Mouse (Mus musculus) heart, embryonic 14.5 days (tissue): Measurements from ENCODE around the gene Dvl2. TPM values are rescaled to one million over a fixed set of nuclear protein-coding genes. Genes with fewer than 3 reads are reported as not detected.

Experiments
- ATAC-seq: fragments of 200-750 bp; cut with Nextera tagmentation; 2 replicates; pipeline ENCODE4 v1.8.0; 2017; ENCODE audit warnings: low read depth, moderate TSS enrichment; ENCODE audit not compliant: insufficient number of reproducible peaks, insufficient read depth, low FRiP score
- H3K27ac ChIP-seq, 2 experiments: fragments of 200-500 bp in 1 of 2; fragments of 300-500 bp in 1 of 2; sonication (generic) in 1 of 2; replicated peaks in 1 of 2; 2 replicates each; pipeline ENCODE4 v1.5.1; 2012 to 2014; ENCODE audit warnings: low read depth in 2 of 2, low read length in 2 of 2, control low read depth in 1 of 2, mild to moderate bottlenecking in 1 of 2, mixed read lengths in 1 of 2; ENCODE audit not compliant: control insufficient read depth in 1 of 2, insufficient read depth in 1 of 2
- H3K27me3 ChIP-seq: fragments of 300-500 bp; sonication (generic); 2 replicates; pipeline ENCODE4 v1.6.1; 2014; ENCODE audit warnings: mild to moderate bottlenecking, low read length, control low read depth; ENCODE audit not compliant: control insufficient read depth, insufficient read depth
- H3K36me3 ChIP-seq: fragments of 300-500 bp; sonication (generic); 2 replicates; pipeline ENCODE4 v1.6.1; 2014; ENCODE audit warnings: mild to moderate bottlenecking, control low read depth, low read length, mixed read lengths; ENCODE audit not compliant: control insufficient read depth, insufficient read depth
- H3K4me1 ChIP-seq, 2 experiments: fragments of 200-500 bp in 1 of 2; fragments of 300-500 bp in 1 of 2; sonication (generic) in 1 of 2; 2 replicates each; pipeline ENCODE4 v1.6.1; 2012 to 2014; ENCODE audit warnings: low read length in 2 of 2, control low read depth in 1 of 2, mixed read lengths in 1 of 2; ENCODE audit not compliant: control insufficient read depth in 2 of 2, insufficient read depth in 2 of 2
- H3K4me2 ChIP-seq: fragments of 300-500 bp; sonication (generic); 2 replicates; pipeline ENCODE4 v1.6.1; 2014; ENCODE audit warnings: mild to moderate bottlenecking, low read length
- H3K4me3 ChIP-seq, 2 experiments: fragments of 200-500 bp in 1 of 2; fragments of 300-500 bp in 1 of 2; sonication (generic) in 1 of 2; 2 replicates each; pipeline ENCODE4 v1.5.1; 2012 to 2014; ENCODE audit warnings: low read length in 2 of 2, mild to moderate bottlenecking in 2 of 2, control low read depth in 1 of 2, low read depth in 1 of 2, moderate library complexity in 1 of 2; ENCODE audit not compliant: control insufficient read depth in 1 of 2, insufficient read depth in 1 of 2
- H3K9ac ChIP-seq: fragments of 300-500 bp; sonication (generic); 2 replicates; pipeline ENCODE4 v1.6.1; 2014; ENCODE audit warnings: mild to moderate bottlenecking, low read length
- H3K9me3 ChIP-seq: fragments of 300-500 bp; sonication (generic); 2 replicates; pipeline ENCODE4 v1.6.1; 2016; ENCODE audit warnings: low read length, control low read depth; ENCODE audit not compliant: control insufficient read depth
- WGBS: fragments of 180-500 bp; shearing (Covaris S2); extraction: QIAGEN DNeasy Blood & Tissue Kit; methylation state at CpG from one replicate; pipeline ENCODE4 v1.1.7; 2014; 5-methylcytosine and 5-hydroxymethylcytosine counted together
- polyA plus RNA-seq: library from polyadenylated mRNA; unstranded; fragments of >200 nt; fragmentation: Nextera tagmentation; extraction: Ambion mirVana; gene quantifications from 2 replicates; pipeline ENCODE4 v1.2.1, GENCODE M21; 2014

Gene Dvl2
- polyA plus RNA-seq, 1 experiment from 2014 or later = 16.6 TPM

- H3K36me3 ChIP-seq = peaks cover 36% of the 10 kb centered on the region
- no peak overlapping the region for H3K27ac ChIP-seq
- no peaks in the 10 kb centered on the region for H3K27me3 ChIP-seq
- no peak overlapping the region for H3K9ac ChIP-seq
- no peak overlapping the region for H3K4me2 ChIP-seq
- 90% methylated on average over 27 of the region's 27 CpGs for WGBS
- H3K9me3 ChIP-seq = no peaks in the 10 kb centered on the region
- ATAC-seq = no peak
- peak overlapping the region in 1 of 2 experiments; percentile 6; a peak in 1 of 4 replicates for H3K4me3 ChIP-seq
- peaks cover 11 to 27% of the 10 kb centered on the region in 2 experiments for H3K4me1 ChIP-seq
Observed at GRCm38 (mm10) chr11:69998567-69999491, 1.6 kb upstream of the Dvl2 start.

GRCm38 (mm10) chr11:69999666-70000065 lies 729 bp upstream of the Dvl2 start:
- H3K27ac ChIP-seq = peak overlapping the region; percentile 49 to 94; a peak in 3 of 4 replicates
- H3K9ac ChIP-seq = no peak overlapping the region
- 85% methylated on average over 8 of the region's 8 CpGs for WGBS

GRCm38 (mm10) chr11:70001159-70001558 lies 764 bp downstream of the Dvl2 start:
- H3K9ac ChIP-seq = peak overlapping the region; percentile 92
- peaks cover 11 to 27% of the 10 kb centered on the region in 2 experiments for H3K4me1 ChIP-seq
- H3K4me3 ChIP-seq = peak overlapping the region; percentile 78 to 89
- 13% methylated on average over 8 of the region's 8 CpGs for WGBS
- peak overlapping the region; percentile 96 for H3K4me2 ChIP-seq
- H3K27me3 ChIP-seq = no peaks in the 10 kb centered on the region
- no peaks in the 10 kb centered on the region for H3K9me3 ChIP-seq
- no peak for ATAC-seq
- H3K27ac ChIP-seq = peak overlapping the region; percentile 94 to 95
- H3K36me3 ChIP-seq = peaks cover 46% of the 10 kb centered on the region

More at GRCm38 (mm10) chr11:69999666-70000065, 729 bp upstream of the Dvl2 start:
- Histone ChIP-seq H3K4me2 (0 out of 2 replicates have a peak overlapping the region, but pooled peaks have one; percentile 29), H3K4me1 (peaks cover 11 to 27% of the 10 kb centered on the region in 2 experiments), H3K36me3 (peaks cover 33% of the 10 kb centered on the region), H3K27me3 (no peaks in the 10 kb centered on the region), H3K9me3 (no peaks in the 10 kb centered on the region), H3K4me3 (no peak overlapping the region)
- ATAC-seq = no peak

GRCm38 (mm10) chr11:70001865-70002264 lies 1.5 kb downstream of the Dvl2 start:
- H3K27me3 ChIP-seq = no peaks in the 10 kb centered on the region
- H3K4me1 ChIP-seq = peaks cover 11 to 27% of the 10 kb centered on the region in 2 experiments
- peak overlapping the region; percentile 96 for H3K4me2 ChIP-seq
- ATAC-seq = no peak
- peaks cover 53% of the 10 kb centered on the region for H3K36me3 ChIP-seq
- H3K4me3 ChIP-seq = peak overlapping the region in 1 of 2 experiments; percentile 89; a peak in 2 of 4 replicates
- no peaks in the 10 kb centered on the region for H3K9me3 ChIP-seq
- H3K27ac ChIP-seq = no peak overlapping the region
- no peak overlapping the region; the same call in 1 of the 2 replicates for H3K9ac ChIP-seq

- no peak for ATAC-seq
- Histone ChIP-seq H3K27ac (no peak overlapping the region), H3K9ac (peak overlapping the region; percentile 41; the same call in 1 of the 2 replicates), H3K4me1 (peaks cover 11 to 25% of the 10 kb centered on the region in 2 experiments), H3K9me3 (no peaks in the 10 kb centered on the region), H3K27me3 (no peaks in the 10 kb centered on the region), H3K4me2 (peak overlapping the region; percentile 96; the same call in 1 of the 2 replicates), H3K4me3 (0 out of 4 replicates have a peak overlapping the region, but pooled peaks of 1 of the 2 experiments have one; percentile 89), H3K36me3 (peaks cover 59% of the 10 kb centered on the region)
- WGBS = 95% methylated on average over 2 of the region's 2 CpGs
Observed at GRCm38 (mm10) chr11:70002471-70002870, 2.1 kb downstream of the Dvl2 start.

- WGBS = 63% methylated on average over 5 of the region's 5 CpGs
- H3K4me3 ChIP-seq = no peak overlapping the region
- no peaks in the 10 kb centered on the region for H3K27me3 ChIP-seq
- H3K4me1 ChIP-seq = peaks cover 8 to 14% of the 10 kb centered on the region in 2 experiments; a peak in 3 of 4 replicates
- no peak overlapping the region for H3K9ac ChIP-seq
- no peak for ATAC-seq
- H3K27ac ChIP-seq = no peak overlapping the region
- no peak overlapping the region for H3K4me2 ChIP-seq
- peaks cover 64% of the 10 kb centered on the region for H3K36me3 ChIP-seq
- no peaks in the 10 kb centered on the region for H3K9me3 ChIP-seq
Observed at GRCm38 (mm10) chr11:70005521-70005920, 5.1 kb downstream of the Dvl2 start.

GRCm38 (mm10) chr11:70010033-70010432 lies 9.6 kb downstream of the Dvl2 start:
- H3K9me3 ChIP-seq = no peaks in the 10 kb centered on the region
- H3K4me3 ChIP-seq = no peak overlapping the region
- no peak overlapping the region for H3K9ac ChIP-seq
- WGBS = 82% methylated on average over 6 of the region's 6 CpGs
- ATAC-seq = no peak
- no peaks in the 10 kb centered on the region for H3K27me3 ChIP-seq
- peaks cover 91% of the 10 kb centered on the region for H3K36me3 ChIP-seq
- peaks cover 2 to 7% of the 10 kb centered on the region in 2 experiments; a peak in 3 of 4 replicates for H3K4me1 ChIP-seq
- H3K4me2 ChIP-seq = no peak overlapping the region
- no peak overlapping the region for H3K27ac ChIP-seq
